ENCODE assay signal across 22 mouse cellular contexts in genomic region chr11:4715596-4715995, GRCm38 (mm10). TPM values are rescaled to one million over a fixed set of nuclear protein-coding genes. Genes with fewer than 3 reads are reported as not detected.
"Had no signal": no experiment of that assay in that cellular context is flagged by ENCODE, and none has a peak within 500 bp of the region (broad histone marks: within the 10 kb centered on the region; RNA-seq: fewer than 3 reads in every experiment).

No protein-coding gene starts in this region.

- DNase-seq: liver, postnatal 0 days; lung, adult 2 months; lung, postnatal 14 days; lung, postnatal 36 days; right cerebral cortex, adult 18-20 months; right cerebral cortex, postnatal 25 days; right cerebral cortex, postnatal 4 days; spleen, adult 18-20 months; thymus, adult 18-20 months; thymus, postnatal 14 days; thymus, postnatal 36 days had no signal

- ATAC-seq: liver, postnatal 0 days; lung, postnatal 0 days; midbrain, embryonic 13.5 days; midbrain, embryonic 15.5 days had no signal

- H3K27me3 ChIP-seq: lung, embryonic 15.5 days; megakaryocyte, embryonic 14.5 days; midbrain, embryonic 13.5 days; midbrain, embryonic 15.5 days; neural tube, embryonic 12.5 days had no signal

- H3K4me1 ChIP-seq: midbrain, embryonic 13.5 days; midbrain, embryonic 15.5 days had no signal

- H3K27ac ChIP-seq: lung, embryonic 15.5 days; macrophage; midbrain, embryonic 13.5 days; midbrain, embryonic 15.5 days; neural tube, embryonic 12.5 days had no signal

- H3K9ac ChIP-seq: liver, postnatal 0 days; lung, embryonic 15.5 days; midbrain, embryonic 13.5 days; midbrain, embryonic 15.5 days; neural tube, embryonic 12.5 days had no signal

- H3K4me3 ChIP-seq: lung, embryonic 15.5 days; megakaryocyte, embryonic 14.5 days; midbrain, embryonic 13.5 days; midbrain, embryonic 15.5 days; neural tube, embryonic 12.5 days had no signal

- H3K9me3 ChIP-seq: lung, embryonic 15.5 days; megakaryocyte, embryonic 14.5 days; midbrain, embryonic 13.5 days; midbrain, embryonic 15.5 days; neural tube, embryonic 12.5 days had no signal

- H3K36me3 ChIP-seq: lung, embryonic 15.5 days; midbrain, embryonic 13.5 days; midbrain, embryonic 15.5 days; neural tube, embryonic 12.5 days had no signal

- H3K4me2 ChIP-seq: lung, embryonic 15.5 days; midbrain, embryonic 11.5 days; midbrain, embryonic 13.5 days; midbrain, embryonic 15.5 days; neural tube, embryonic 12.5 days had no signal

RNA-seq across cellular contexts. Expression of gene Cabp7, which starts 31.0 kb away (rescaled TPM):
- total RNA-seq: megakaryocyte progenitor cell, adult 5-6 weeks; monocyte, adult 5-6 weeks had no signal
- polyA plus RNA-seq: lung, embryonic 15.5 days; small intestine, adult 2 months had no signal
